Mouse (Mus musculus): ENCODE results near the gene Urb2. TPM values are rescaled to one million over a fixed set of nuclear protein-coding genes. Genes with fewer than 3 reads are reported as not detected.

The Urb2 gene
- total RNA-seq, 2 experiments from 2014 or later = 12.7 to 16.0 TPM

DNA sequence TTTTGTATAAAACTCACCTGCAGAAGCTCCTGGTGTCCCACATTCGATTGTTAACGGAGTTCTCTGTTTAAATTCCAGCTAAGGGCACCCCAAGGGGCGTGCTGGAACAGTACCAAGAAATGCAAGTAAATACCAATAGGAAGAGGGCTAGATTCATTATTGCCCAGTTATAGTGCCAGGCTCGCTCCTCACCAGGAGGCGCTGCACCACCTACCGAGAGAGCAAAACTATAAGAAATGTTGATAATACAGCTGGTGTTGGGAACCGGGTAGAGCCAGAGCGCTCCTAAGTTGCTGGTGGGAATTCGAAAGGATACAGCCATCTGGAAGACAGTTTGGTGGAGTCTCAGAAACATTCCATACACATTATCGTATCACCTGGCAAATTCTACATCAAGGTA, 56.7 kb downstream of the Urb2 start:
- peak in 1 of 2 experiments; percentile 9 for DNase-seq

GRCm38 (mm10) chr8:124078969-124079368, 57.7 kb downstream of the Urb2 start:
- DNase-seq = no peak

GRCm38 (mm10) chr8:124080467-124081326, 59.4 kb downstream of the Urb2 start:
- DNase-seq = peak in 1 of 2 experiments; percentile 11

DNA sequence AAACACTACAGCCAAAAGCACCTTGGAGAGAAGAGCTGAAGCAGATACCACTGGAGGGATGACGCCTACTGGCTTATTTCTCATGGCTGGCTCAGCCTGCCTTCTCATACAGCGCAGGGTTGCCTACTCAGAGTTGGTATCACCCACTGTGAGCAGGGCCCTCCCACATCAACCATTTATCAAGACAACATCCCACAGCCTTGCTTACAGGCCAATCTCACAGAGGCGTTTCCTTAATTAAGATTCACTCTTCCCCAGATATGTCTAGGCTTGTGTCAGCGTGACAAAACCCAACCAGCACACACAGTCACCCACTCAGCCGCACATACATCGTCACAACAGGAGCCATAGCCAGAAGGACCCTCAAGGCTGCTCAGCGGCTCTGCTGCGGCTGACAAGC, 61.3 kb downstream of the Urb2 start:
- DNase-seq = no peak

DNA sequence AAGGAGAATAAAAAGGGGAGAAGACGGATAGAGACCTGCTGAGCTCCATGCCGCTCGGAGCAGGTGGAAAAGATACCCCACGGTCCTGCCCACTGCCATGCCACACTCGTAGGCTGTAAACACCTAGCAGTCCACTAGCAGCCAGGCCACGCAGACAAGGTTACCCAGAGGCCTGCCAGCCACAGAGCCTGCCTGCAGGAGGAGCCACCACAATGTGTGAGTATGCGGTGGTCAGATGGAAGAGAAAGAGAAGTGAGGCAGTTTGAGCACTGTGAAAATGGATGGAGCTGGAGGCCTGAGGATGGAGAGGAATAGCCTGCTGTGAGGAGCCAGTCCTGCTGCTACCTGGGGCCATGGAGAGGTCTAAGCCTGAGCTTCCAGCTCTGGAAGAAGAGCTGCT, 62.3 kb downstream of the Urb2 start:
- no peak for DNase-seq

GRCm38 (mm10) chr8:124085668-124086067, 64.4 kb downstream of the Urb2 start:
- DNase-seq = no peak

GRCm38 (mm10) chr8:124088092-124088613, 66.8 kb downstream of the Urb2 start:
- no peak for DNase-seq

DNA sequence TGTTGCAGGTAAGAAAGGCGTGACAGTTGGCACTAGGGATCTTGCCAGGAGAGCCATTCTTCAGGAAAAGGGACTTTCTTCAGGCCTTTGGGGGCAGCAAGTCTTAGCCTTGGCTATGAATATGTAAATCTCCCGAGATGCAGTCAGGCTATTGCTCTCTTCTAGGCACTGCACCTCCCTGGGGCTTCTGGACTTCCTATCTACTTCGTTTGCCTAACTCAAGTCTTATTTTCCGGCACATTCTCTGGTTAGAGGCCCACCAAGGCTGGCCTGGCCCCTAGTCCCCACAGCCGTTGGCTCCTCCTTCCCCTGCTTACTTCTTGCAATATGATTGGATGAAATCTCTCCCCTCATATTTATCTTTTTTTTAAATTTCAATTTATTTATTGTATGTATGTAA, 67.7 kb downstream of the Urb2 start:
- no peak for DNase-seq

DNA sequence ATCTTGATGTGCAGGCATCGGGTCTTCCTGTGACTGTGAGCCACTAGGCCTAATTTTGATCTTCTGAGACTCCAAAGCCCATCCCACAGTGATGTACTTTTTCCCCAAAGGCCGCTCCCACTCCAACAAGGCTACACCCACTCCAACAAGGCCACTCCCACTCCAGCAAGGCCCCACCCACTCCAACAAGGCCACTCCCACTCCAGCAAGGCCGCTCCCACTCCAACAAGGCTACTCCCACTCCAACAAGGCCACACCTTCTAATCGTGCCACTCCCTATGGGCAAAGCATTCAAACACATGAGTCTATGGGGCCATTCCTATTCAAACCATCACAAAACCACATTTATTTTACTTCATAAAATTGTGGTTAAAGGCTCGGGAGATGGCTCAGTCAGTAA, 69.2 kb downstream of the Urb2 start:
- no peak for DNase-seq

Small RNA genes within 50 kb of the gene (microRNA-seq; reads per million reads assigned to microRNA genes)
- not detected for gene Mir1967

Other genes starting within 250 kb of the Urb2 start
- 10 to 100 TPM; 23.2 to 34.6 TPM for gene Rab4a, start 215.5 kb upstream of the Urb2 start, total RNA-seq (2021)
- 1 to 10 TPM; 2.4 TPM for gene Ccsap, start 161.3 kb upstream of the Urb2 start, total RNA-seq (2021)
- gene Acta1, start 126.8 kb upstream of the Urb2 start, total RNA-seq (2021) = 1 to 10 TPM in 1 of 2 experiments, under 1 TPM in 1; 0.83 to 3.7 TPM
- gene Nup133, start 72.2 kb upstream of the Urb2 start, total RNA-seq (2021) = 10 to 100 TPM; 20.5 to 21.0 TPM
- gene Abcb10, start 38.4 kb upstream of the Urb2 start, total RNA-seq (2021) = 10 to 100 TPM; 12.8 to 13.5 TPM
- 10 to 100 TPM; 21.3 to 26.5 TPM for gene Taf5l, start 111 bp upstream of the Urb2 start, total RNA-seq (2021)
- 10 to 100 TPM; 58.1 to 62.7 TPM for gene Galnt2, start 209.9 kb downstream of the Urb2 start, total RNA-seq (2021)

Measured in adrenal gland, postnatal 36 days (tissue).